Mouse (Mus musculus): Measurements from ENCODE around the gene Lrrc59. TPM values are rescaled to one million over a fixed set of nuclear protein-coding genes. Genes with fewer than 3 reads are reported as not detected.

Lrrc59 gene
- total and polyA plus RNA-seq, 3 experiments, result 324 to 493 (median 325) TPM

DNA sequence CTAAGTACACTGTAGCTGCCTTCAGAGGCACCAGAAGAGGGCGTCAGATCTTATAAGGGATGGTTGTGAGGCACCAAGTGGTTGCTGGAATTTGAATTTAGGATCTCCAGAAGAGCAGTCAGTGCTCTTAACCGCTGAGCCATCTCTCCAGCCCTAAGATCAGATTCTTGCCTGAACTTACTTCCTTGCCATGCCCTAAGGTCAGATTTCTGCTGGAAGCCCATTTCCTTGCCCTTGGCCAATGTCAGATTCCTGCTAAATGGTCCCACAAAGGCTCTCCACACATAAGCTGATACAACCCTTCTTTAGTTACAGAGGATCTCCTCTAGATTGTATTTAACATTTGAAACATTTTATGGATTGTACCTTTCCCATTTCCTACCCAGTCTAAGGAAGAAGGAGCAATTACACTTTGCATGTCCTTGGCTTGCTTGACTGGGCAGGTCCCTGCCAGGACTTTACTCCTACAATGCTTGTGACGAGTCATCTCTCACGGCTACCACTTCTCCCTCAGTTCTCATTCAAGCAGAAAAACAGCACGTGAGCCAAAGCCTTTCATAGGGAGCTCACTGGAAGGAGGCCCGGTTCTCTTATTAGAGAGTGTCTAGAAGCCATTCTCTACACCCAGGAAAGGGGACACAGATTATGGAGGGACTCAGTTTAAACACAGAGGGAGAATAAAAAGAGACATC, 8.7 kb upstream of the Lrrc59 start:
- Histone ChIP-seq H3K9ac (ENCODE audit: insufficient read depth, low read depth) (no peak overlapping the region), H3K79me2 (replicated peaks; ENCODE audit: control insufficient read depth, extremely low read depth, insufficient read depth, poor library complexity, severe bottlenecking) (no peaks in the 10 kb centered on the region), H3K36me3 (replicated peaks in 1 of 2; ENCODE audit: control insufficient read depth in 1 of 2, insufficient read depth in 1 of 2, low read length in 1 of 2) (no peaks in the 10 kb centered on the region), H3K4me1 (ENCODE audit: control insufficient read depth in 1 of 2, insufficient read depth in 2 of 2) (peaks cover 9 to 21% of the 10 kb centered on the region in 2 experiments), H3K27ac (ENCODE audit: insufficient read depth, low read depth) (no peak overlapping the region), H3K4me2 (ENCODE audit: insufficient read depth, low read depth, poor library complexity, severe bottlenecking) (no peak overlapping the region), H3K4me3 (replicated peaks in 1 of 3; ENCODE audit: low read depth in 2 of 3, low read length in 2 of 3, poor library complexity in 1 of 3) (no peak overlapping the region), H3K9me3 (replicated peaks; ENCODE audit: low read length) (peaks cover 12% of the 10 kb centered on the region), H3K27me3 (replicated peaks) (no peaks in the 10 kb centered on the region)
- in situ Hi-C loops (cut with MboI; ENCODE audit: low pct_ligation_motif_present, low pct_unique_long_range_greater_than_20kb, low sequenced_read_pairs) (no loop called here), dilution Hi-C loops (cut with MboI; ENCODE audit: extremely low pct_ligation_motif_present, extremely low pct_unique_long_range_greater_than_20kb, low sequenced_read_pairs) (no loop called here)
- DNase-seq (ENCODE audit: extremely low read depth), result no peak
- TF ChIP-seq SIN3A (IDR thresholded peaks at IDR 0.05; ENCODE audit: low read length), result no peak
- peak; percentile 87 for TF ChIP-seq BHLHE40 (IDR thresholded peaks at IDR 0.05; ENCODE audit: low read depth, low read length)
- no peak for TF ChIP-seq ZMIZ1 (IDR thresholded peaks at IDR 0.05; ENCODE audit: low read depth, low read length)
- peak; percentile 28; the same call in 1 of the 2 replicates for TF ChIP-seq ZNF384 (IDR thresholded peaks at IDR 0.05; ENCODE audit: low read depth, low read length)

DNA sequence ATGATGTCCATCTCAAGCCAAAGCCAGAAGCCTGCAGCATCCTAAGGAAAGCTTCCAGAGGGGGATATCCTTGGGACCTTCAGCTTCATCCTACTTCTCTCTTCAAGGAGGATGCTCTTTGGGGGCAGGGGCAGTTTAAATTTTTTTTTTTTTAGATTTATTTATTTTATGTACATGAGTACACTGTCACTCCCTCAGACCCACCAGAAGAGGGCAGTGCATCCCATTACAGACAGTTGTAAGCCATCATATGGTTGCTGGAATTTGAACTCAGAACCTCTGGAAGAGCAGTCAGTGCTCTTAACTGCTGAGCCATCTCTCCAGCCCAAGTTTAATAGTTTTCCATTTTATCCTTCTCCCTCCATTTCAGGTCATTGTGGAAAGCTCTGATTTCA, 8.1 kb upstream of the Lrrc59 start:
- H3K9me3 ChIP-seq (replicated peaks; ENCODE audit: low read length), result peaks cover 12% of the 10 kb centered on the region
- dilution Hi-C loops (cut with MboI; ENCODE audit: extremely low pct_ligation_motif_present, extremely low pct_unique_long_range_greater_than_20kb, low sequenced_read_pairs) (no loop called here), in situ Hi-C loops (cut with MboI; ENCODE audit: low pct_ligation_motif_present, low pct_unique_long_range_greater_than_20kb, low sequenced_read_pairs) (no loop called here)
- H3K27me3 ChIP-seq (replicated peaks), result no peaks in the 10 kb centered on the region
- no peak overlapping the region; the same call in 1 of the 2 replicates for H3K4me2 ChIP-seq (ENCODE audit: insufficient read depth, low read depth, poor library complexity, severe bottlenecking)
- H3K4me3 ChIP-seq (replicated peaks in 1 of 3; ENCODE audit: low read depth in 2 of 3, low read length in 2 of 3, poor library complexity in 1 of 3), result no peak overlapping the region
- no peak overlapping the region for H3K27ac ChIP-seq (ENCODE audit: insufficient read depth, low read depth)
- no peak for DNase-seq (ENCODE audit: extremely low read depth)
- no peak overlapping the region for H3K9ac ChIP-seq (ENCODE audit: insufficient read depth, low read depth)
- no peaks in the 10 kb centered on the region for H3K36me3 ChIP-seq (replicated peaks in 1 of 2; ENCODE audit: control insufficient read depth in 1 of 2, insufficient read depth in 1 of 2, low read length in 1 of 2)
- H3K4me1 ChIP-seq (ENCODE audit: control insufficient read depth in 1 of 2, insufficient read depth in 2 of 2), result peaks cover 9 to 21% of the 10 kb centered on the region in 2 experiments
- H3K79me2 ChIP-seq (replicated peaks; ENCODE audit: control insufficient read depth, extremely low read depth, insufficient read depth, poor library complexity, severe bottlenecking), result no peaks in the 10 kb centered on the region
- TF ChIP-seq TCF12 (IDR thresholded peaks at IDR 0.05; ENCODE audit: low read depth, low read length) (no peak), KAT2A (IDR thresholded peaks at IDR 0.05; ENCODE audit: insufficient replicate concordance, low read length) (no peak), HCFC1 (IDR thresholded peaks at IDR 0.05; ENCODE audit: low read depth, low read length) (no peak), IRF4 (IDR thresholded peaks at IDR 0.05; ENCODE audit: low read depth, low read length) (no peak), EP300 (IDR thresholded peaks at IDR 0.05; ENCODE audit: low read length) (no peak), MYC (IDR thresholded peaks at IDR 0.05; ENCODE audit: low read depth, low read length) (no peak), NRF1 (IDR thresholded peaks at IDR 0.05; ENCODE audit: low read depth, low read length) (no peak), E2F4 (IDR thresholded peaks at IDR 0.05; ENCODE audit: insufficient replicate concordance, low read depth, low read length) (no peak), BHLHE40 (IDR thresholded peaks at IDR 0.05; ENCODE audit: low read depth, low read length) (no peak), ZC3H11A (IDR thresholded peaks at IDR 0.05; ENCODE audit: low read depth, low read length) (no peak), POLR2A (IDR thresholded peaks at IDR 0.05; ENCODE audit: low read depth, low read length) (no peak), ZMIZ1 (IDR thresholded peaks at IDR 0.05; ENCODE audit: low read depth, low read length) (no peak), USF1 (IDR thresholded peaks at IDR 0.05; ENCODE audit: low read depth, low read length) (no peak), ZNF384 (IDR thresholded peaks at IDR 0.05; ENCODE audit: low read depth, low read length) (peak; percentile 37; the same call in 1 of the 2 replicates), TBP (conservative IDR thresholded peaks at IDR 0.05; ENCODE audit: low read depth, low read length) (no peak), UBTF (IDR thresholded peaks at IDR 0.05; ENCODE audit: low read depth, low read length) (no peak), PAX5 (IDR thresholded peaks at IDR 0.05; ENCODE audit: low read length) (no peak), JUN (IDR thresholded peaks at IDR 0.05; ENCODE audit: insufficient read depth, low read depth, low read length) (no peak), MAFK (IDR thresholded peaks at IDR 0.05; ENCODE audit: insufficient replicate concordance, low read length) (no peak), ZKSCAN1 (IDR thresholded peaks at IDR 0.05; ENCODE audit: borderline replicate concordance, low read depth, low read length) (no peak), NELFE (IDR thresholded peaks at IDR 0.05; ENCODE audit: low read depth, low read length) (no peak), JUND (conservative IDR thresholded peaks at IDR 0.05; ENCODE audit: low read depth, low read length) (no peak), POLR2AphosphoS2 (IDR thresholded peaks at IDR 0.05; ENCODE audit: low read depth, low read length) (no peak), ELF1 (IDR thresholded peaks at IDR 0.05; ENCODE audit: low read depth, low read length) (no peak), MAX (IDR thresholded peaks at IDR 0.05; ENCODE audit: low read length) (no peak), SMC3 (IDR thresholded peaks at IDR 0.05; ENCODE audit: low read depth, low read length) (peak; percentile 21; the same call in 1 of the 2 replicates), ETS1 (conservative IDR thresholded peaks at IDR 0.05; ENCODE audit: low read depth, low read length) (no peak), CTCF (conservative IDR thresholded peaks at IDR 0.05 in 1 of 2, IDR thresholded peaks at IDR 0.05 in 1 of 2; ENCODE audit: low read depth in 2 of 2, low read length in 2 of 2) (peak in 1 of 2 experiments; percentile 47; a peak in 2 of 4 replicates), MEF2A (IDR thresholded peaks at IDR 0.05; ENCODE audit: borderline replicate concordance, low read depth, low read length) (no peak), SIN3A (IDR thresholded peaks at IDR 0.05; ENCODE audit: low read length) (no peak), RCOR1 (conservative IDR thresholded peaks at IDR 0.05; ENCODE audit: low read depth, low read length) (no peak), CHD1 (IDR thresholded peaks at IDR 0.05; ENCODE audit: low read depth, low read length) (no peak)
